Mouse (Mus musculus) kidney, postnatal 0 days (tissue): Measurements from ENCODE around the gene Myo3b. TPM values are rescaled to one million over a fixed set of nuclear protein-coding genes. Genes with fewer than 3 reads are reported as not detected.
A peak's percentile ranks its signal among the peaks of the same experiment; 100 is the strongest.
"Not testable (repeated sequence)": the region's sequence is repeated elsewhere in the genome, so short reads cannot be mapped to it uniquely, and the experiment has no call there.

Source experiments
- ATAC-seq: fragments of 200-750 bp; cut with Nextera tagmentation; replicated peaks from 2 replicates; pipeline ENCODE4 v1.8.0; 2017; ENCODE audit warnings: low read depth, moderate number of reproducible peaks, moderate TSS enrichment, moderate library complexity; ENCODE audit not compliant: low FRiP score
- DNase-seq: peaks from one replicate; pipeline ENCODE4 v3.0.0-alpha.2; 2016; ENCODE audit warnings: low spot score
- H3K27ac ChIP-seq: fragments of 300-500 bp; sonication (generic); 2 replicates; pipeline ENCODE4 v1.5.1; 2014; ENCODE audit warnings: mild to moderate bottlenecking
- H3K27me3 ChIP-seq: fragments of 300-500 bp; sonication (generic); 2 replicates; pipeline ENCODE4 v1.6.1; 2014; ENCODE audit warnings: low read length, mixed read lengths; ENCODE audit not compliant: insufficient read depth
- H3K36me3 ChIP-seq: fragments of 300-500 bp; sonication (generic); 2 replicates; pipeline ENCODE4 v1.6.1; 2014; ENCODE audit warnings: low read length, mixed read lengths; ENCODE audit not compliant: insufficient read depth
- H3K4me1 ChIP-seq: fragments of 300-500 bp; sonication (generic); replicated peaks from 2 replicates; pipeline ENCODE4 v1.6.1; 2014; ENCODE audit warnings: antibody characterized with exemption, low read length, mixed read lengths; ENCODE audit not compliant: insufficient read depth
- H3K4me2 ChIP-seq: fragments of 300-500 bp; sonication (generic); 2 replicates; pipeline ENCODE4 v1.6.1; 2014; ENCODE audit warnings: mild to moderate bottlenecking, low read length, moderate library complexity, mixed read lengths
- H3K4me3 ChIP-seq: fragments of 300-500 bp; sonication (generic); replicated peaks from 2 replicates; pipeline ENCODE4 v1.5.1; 2014; ENCODE audit warnings: low read depth, low read length
- H3K9ac ChIP-seq: fragments of 300-500 bp; sonication (generic); 2 replicates; pipeline ENCODE4 v1.6.1; 2014; ENCODE audit warnings: low read depth, low read length
- H3K9me3 ChIP-seq: fragments of 300-500 bp; sonication (generic); replicated peaks from 2 replicates; pipeline ENCODE4 v1.6.1; 2016; ENCODE audit warnings: low read length, inconsistent platforms, mixed read lengths
- CTCF ChIP-seq: IDR thresholded peaks from 2 replicates; pipeline ENCODE4 v1.5.1; 2016; ENCODE audit warnings: antibody characterized with exemption, low read depth, mild to moderate bottlenecking, moderate library complexity
- WGBS: fragments of 180-500 bp; shearing (Covaris S2); extraction: QIAGEN DNeasy Blood & Tissue Kit; methylation state at CpG from one replicate; pipeline ENCODE4 v1.1.7; 2014; 5-methylcytosine and 5-hydroxymethylcytosine counted together
- polyA plus RNA-seq: library from polyadenylated mRNA; unstranded; fragments of >200 nt; fragmentation: Nextera tagmentation; extraction: Ambion mirVana; gene quantifications from 2 replicates; pipeline ENCODE4 v1.2.1, GENCODE M21; 2015

Myo3b gene
- 1.3 and 1.4 TPM in 2 replicates for polyA plus RNA-seq

- Histone ChIP-seq H3K4me3 (no peak within 1 kb of the TSS), H3K9ac (no peak within 1 kb of the TSS), H3K27ac (no peak within 1 kb of the TSS), H3K36me3 (no peaks in the 10 kb centered on the region), H3K4me1 (no peaks in the 10 kb centered on the region), H3K4me2 (no peak within 1 kb of the TSS), H3K9me3 (no peaks in the 10 kb centered on the region), H3K27me3 (no peaks in the 10 kb centered on the region)
- no peak for DNase-seq
- 40% methylated on average over 7 of the region's 7 CpGs for WGBS
- TF ChIP-seq CTCF, result no peak
- ATAC-seq, result no peak
Observed at GRCm38 (mm10) chr2:70038752-70039151, at the start of gene Myo3b. TSS of gene Myo3b (plus strand) at chr2:70039126.

- WGBS, result 94% methylated on average over 6 of the region's 6 CpGs
- Histone ChIP-seq H3K27ac (no peak overlapping the region), H3K4me2 (no peak overlapping the region)
Observed at GRCm38 (mm10) chr2:69989224-69989623, 49.7 kb upstream of the Myo3b start.

GRCm38 (mm10) chr2:69990647-69991046 lies 48.3 kb upstream of the Myo3b start:
- Histone ChIP-seq H3K4me2 (no peak overlapping the region), H3K9me3 (no peaks in the 10 kb centered on the region), H3K27me3 (no peaks in the 10 kb centered on the region), H3K27ac (no peak overlapping the region), H3K9ac (no peak overlapping the region), H3K4me3 (no peak overlapping the region), H3K36me3 (peaks cover 25% of the 10 kb centered on the region), H3K4me1 (no peaks in the 10 kb centered on the region)
- no peak for DNase-seq
- ATAC-seq, result no peak
- peak; percentile 38 for TF ChIP-seq CTCF
- WGBS, result 57% methylated on average over 2 of the region's 2 CpGs

More at GRCm38 (mm10) chr2:69989224-69989623, 49.7 kb upstream of the Myo3b start:
- no peak for TF ChIP-seq CTCF
- Histone ChIP-seq H3K9me3 (no peaks in the 10 kb centered on the region), H3K4me3 (no peak overlapping the region), H3K36me3 (peaks cover 29% of the 10 kb centered on the region), H3K4me1 (no peaks in the 10 kb centered on the region), H3K27me3 (no peaks in the 10 kb centered on the region), H3K9ac (no peak overlapping the region)
- no peak for DNase-seq
- no peak for ATAC-seq

DNA sequence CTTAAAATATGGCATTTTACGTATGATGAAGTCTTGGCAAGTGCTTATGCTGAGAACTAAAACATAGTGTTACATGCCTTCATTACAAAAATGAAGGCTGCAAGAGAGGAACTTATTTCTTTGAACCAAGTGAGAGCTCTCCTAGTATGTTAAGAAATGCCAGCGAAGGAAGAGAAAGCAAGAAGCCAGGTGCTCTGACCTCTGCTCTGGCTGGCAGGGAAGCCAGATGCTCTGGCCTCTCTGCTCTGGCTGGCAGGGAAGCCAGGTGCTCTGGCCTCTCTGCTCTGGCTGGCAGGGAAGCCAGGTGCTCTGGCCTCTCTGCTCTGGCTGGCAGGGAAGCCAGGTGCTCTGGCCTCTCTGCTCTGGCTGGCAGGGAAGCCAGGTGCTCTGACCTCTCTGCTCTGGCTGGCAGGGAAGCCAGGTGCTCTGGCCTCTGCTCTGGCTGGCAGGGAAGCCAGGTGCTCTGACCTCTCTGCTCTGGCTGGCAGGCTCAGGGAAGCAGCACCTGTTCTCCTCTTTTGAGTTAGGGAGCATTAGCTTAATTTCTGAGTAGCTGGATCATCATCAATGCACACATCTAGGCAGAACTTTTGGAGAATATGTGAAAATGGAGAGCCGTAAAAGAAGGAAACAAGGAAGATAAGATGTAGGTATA lies 44.7 kb upstream of the Myo3b start:
- H3K4me1 ChIP-seq, H3K4me3 ChIP-seq, DNase-seq, H3K4me2 ChIP-seq, H3K27ac ChIP-seq, H3K9ac ChIP-seq, ATAC-seq, H3K27me3 ChIP-seq, H3K9me3 ChIP-seq: not testable (repeated sequence)
- WGBS, result 90% methylated on average over 3 of the region's 3 CpGs
- peaks cover 27% of the 10 kb centered on the region for H3K36me3 ChIP-seq

GRCm38 (mm10) chr2:69994779-69995178 lies 44.1 kb upstream of the Myo3b start:
- Histone ChIP-seq H3K27me3 (no peaks in the 10 kb centered on the region), H3K4me3 (no peak overlapping the region), H3K9ac (no peak overlapping the region), H3K4me2 (no peak overlapping the region), H3K4me1 (no peaks in the 10 kb centered on the region), H3K9me3 (no peaks in the 10 kb centered on the region), H3K36me3 (peaks cover 24% of the 10 kb centered on the region), H3K27ac (no peak overlapping the region)
- ATAC-seq, result no peak
- no peak for TF ChIP-seq CTCF
- no peak for DNase-seq
- WGBS, result 64% methylated on average over 2 of the region's 2 CpGs

DNA sequence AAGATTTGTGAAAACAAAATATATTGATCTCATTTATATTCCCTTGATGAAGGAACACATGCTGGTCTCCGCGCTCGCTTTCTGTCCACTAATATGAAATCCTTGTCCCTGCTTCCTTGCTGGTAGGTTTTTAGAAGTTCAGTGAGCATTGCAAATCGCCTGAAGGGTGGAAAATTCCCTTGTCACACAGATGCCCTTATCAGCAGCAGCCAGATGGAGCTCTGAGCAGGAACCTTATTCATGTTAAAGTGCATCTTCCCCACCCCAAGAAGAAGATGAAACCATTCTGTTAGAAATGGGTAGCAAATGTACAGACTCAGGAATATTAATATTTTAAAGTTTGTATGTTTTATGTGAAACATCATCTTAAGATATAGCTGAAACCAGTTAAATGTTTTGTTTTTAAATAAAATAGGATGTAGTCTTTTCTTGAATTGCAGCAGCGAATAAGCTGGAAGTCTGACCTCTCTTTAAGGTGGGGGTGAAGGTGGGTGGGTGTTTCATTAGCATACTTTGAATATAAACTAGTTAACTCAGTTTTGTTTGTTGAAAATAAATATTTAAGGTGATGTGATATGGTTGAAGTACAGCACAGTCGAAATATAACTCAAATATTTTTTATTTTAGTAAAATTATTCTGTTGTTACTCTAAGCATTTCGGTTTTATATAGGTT lies 39.7 kb upstream of the Myo3b start:
- Histone ChIP-seq H3K4me3 (no peak overlapping the region), H3K4me2 (no peak overlapping the region), H3K27me3 (no peaks in the 10 kb centered on the region), H3K27ac (no peak overlapping the region), H3K4me1 (no peaks in the 10 kb centered on the region), H3K9ac (no peak overlapping the region), H3K36me3 (peaks cover 13% of the 10 kb centered on the region), H3K9me3 (no peaks in the 10 kb centered on the region)
- no peak for DNase-seq
- WGBS, result 95% methylated on average over 7 of the region's 7 CpGs
- no peak for TF ChIP-seq CTCF
- ATAC-seq, result no peak
